Mouse (Mus musculus): ENCODE data around the gene Nsmce3. TPM values are rescaled to one million over a fixed set of nuclear protein-coding genes. Genes with fewer than 3 reads are reported as not detected.

Gene Nsmce3
- polyA plus RNA-seq, 1 experiment from 2014 or later, result 12.8 TPM

- H3K36me3 ChIP-seq (ENCODE audit: control insufficient read depth, insufficient read depth, low read length), result no peaks in the 10 kb centered on the region
- ATAC-seq (ENCODE audit: low FRiP score), result no peak
- no peaks in the 10 kb centered on the region for H3K27me3 ChIP-seq (ENCODE audit: control insufficient read depth, insufficient read depth, low read length)
- DNase-seq (ENCODE audit: low spot score), result no peak
- H3K4me1 ChIP-seq (replicated peaks; ENCODE audit: control insufficient read depth, insufficient read depth, low read length), result no peaks in the 10 kb centered on the region
- no peak overlapping the region for H3K9ac ChIP-seq (ENCODE audit: low read depth, low read length)
- no peak overlapping the region for H3K27ac ChIP-seq (ENCODE audit: low read depth, low read length)
- no peak overlapping the region for H3K4me3 ChIP-seq (ENCODE audit: low read depth, low read length)
- H3K4me2 ChIP-seq (replicated peaks; ENCODE audit: low read depth, low read length), result no peak overlapping the region
- 91% methylated on average over 2 of the region's 2 CpGs for WGBS
- no peaks in the 10 kb centered on the region for H3K9me3 ChIP-seq (ENCODE audit: control insufficient read depth, low read length)
These were observed 27.5 kb upstream of the Nsmce3 start for GRCm38 (mm10) chr7:64900249-64900648.

- 85% methylated on average over 6 of the region's 6 CpGs for WGBS
- DNase-seq (ENCODE audit: low spot score), result no peak
- Histone ChIP-seq H3K4me1 (replicated peaks; ENCODE audit: control insufficient read depth, insufficient read depth, low read length) (no peaks in the 10 kb centered on the region), H3K27ac (ENCODE audit: low read depth, low read length) (no peak overlapping the region), H3K4me3 (ENCODE audit: low read depth, low read length) (no peak overlapping the region), H3K9ac (ENCODE audit: low read depth, low read length) (no peak overlapping the region), H3K27me3 (ENCODE audit: control insufficient read depth, insufficient read depth, low read length) (no peaks in the 10 kb centered on the region), H3K4me2 (replicated peaks; ENCODE audit: low read depth, low read length) (no peak overlapping the region), H3K36me3 (ENCODE audit: control insufficient read depth, insufficient read depth, low read length) (no peaks in the 10 kb centered on the region), H3K9me3 (ENCODE audit: control insufficient read depth, low read length) (no peaks in the 10 kb centered on the region)
- no peak for ATAC-seq (ENCODE audit: low FRiP score)
These were observed 23.8 kb upstream of the Nsmce3 start for GRCm38 (mm10) chr7:64896587-64896986.

- H3K4me1 ChIP-seq (replicated peaks; ENCODE audit: control insufficient read depth, insufficient read depth, low read length), result no peaks in the 10 kb centered on the region
- no peaks in the 10 kb centered on the region for H3K9me3 ChIP-seq (ENCODE audit: control insufficient read depth, low read length)
- no peak overlapping the region for H3K4me3 ChIP-seq (ENCODE audit: low read depth, low read length)
- H3K27me3 ChIP-seq (ENCODE audit: control insufficient read depth, insufficient read depth, low read length), result no peaks in the 10 kb centered on the region
- DNase-seq (ENCODE audit: low spot score) (peak; percentile 5), ATAC-seq (ENCODE audit: low FRiP score) (no peak)
- no peak overlapping the region for H3K9ac ChIP-seq (ENCODE audit: low read depth, low read length)
- H3K4me2 ChIP-seq (replicated peaks; ENCODE audit: low read depth, low read length), result no peak overlapping the region
- 55% methylated on average over 5 of the region's 5 CpGs for WGBS
- H3K36me3 ChIP-seq (ENCODE audit: control insufficient read depth, insufficient read depth, low read length), result no peaks in the 10 kb centered on the region
- H3K27ac ChIP-seq (ENCODE audit: low read depth, low read length), result no peak overlapping the region
These were observed 22.9 kb upstream of the Nsmce3 start for GRCm38 (mm10) chr7:64895685-64896101.

- WGBS, result 68% methylated on average over 3 of the region's 3 CpGs
These were observed 18.3 kb upstream of the Nsmce3 start for GRCm38 (mm10) chr7:64891139-64891538.

GRCm38 (mm10) chr7:64889919-64890318 is 17.1 kb upstream of the Nsmce3 start:
- Histone ChIP-seq H3K4me1 (replicated peaks; ENCODE audit: control insufficient read depth, insufficient read depth, low read length) (no peaks in the 10 kb centered on the region), H3K36me3 (ENCODE audit: control insufficient read depth, insufficient read depth, low read length) (no peaks in the 10 kb centered on the region), H3K9ac (ENCODE audit: low read depth, low read length) (no peak overlapping the region), H3K4me3 (ENCODE audit: low read depth, low read length) (no peak overlapping the region), H3K9me3 (ENCODE audit: control insufficient read depth, low read length) (no peaks in the 10 kb centered on the region), H3K27me3 (ENCODE audit: control insufficient read depth, insufficient read depth, low read length) (no peaks in the 10 kb centered on the region; the same call in 1 of the 2 replicates), H3K4me2 (replicated peaks; ENCODE audit: low read depth, low read length) (no peak overlapping the region), H3K27ac (ENCODE audit: low read depth, low read length) (no peak overlapping the region)
- ATAC-seq (ENCODE audit: low FRiP score) (no peak), DNase-seq (ENCODE audit: low spot score) (no peak)
- 93% methylated on average over 9 of the region's 9 CpGs for WGBS

More at GRCm38 (mm10) chr7:64891139-64891538, 18.3 kb upstream of the Nsmce3 start:
- Histone ChIP-seq H3K9ac (ENCODE audit: low read depth, low read length) (no peak overlapping the region), H3K4me3 (ENCODE audit: low read depth, low read length) (no peak overlapping the region), H3K9me3 (ENCODE audit: control insufficient read depth, low read length) (no peaks in the 10 kb centered on the region), H3K27me3 (ENCODE audit: control insufficient read depth, insufficient read depth, low read length) (no peaks in the 10 kb centered on the region; the same call in 1 of the 2 replicates), H3K4me2 (replicated peaks; ENCODE audit: low read depth, low read length) (no peak overlapping the region), H3K27ac (ENCODE audit: low read depth, low read length) (no peak overlapping the region), H3K4me1 (replicated peaks; ENCODE audit: control insufficient read depth, insufficient read depth, low read length) (no peaks in the 10 kb centered on the region), H3K36me3 (ENCODE audit: control insufficient read depth, insufficient read depth, low read length) (no peaks in the 10 kb centered on the region)
- DNase-seq (ENCODE audit: low spot score), result no peak
- ATAC-seq (ENCODE audit: low FRiP score), result no peak

GRCm38 (mm10) chr7:64884187-64884862 is 11.5 kb upstream of the Nsmce3 start:
- Histone ChIP-seq H3K4me2 (replicated peaks; ENCODE audit: low read depth, low read length) (no peak overlapping the region), H3K36me3 (ENCODE audit: control insufficient read depth, insufficient read depth, low read length) (no peaks in the 10 kb centered on the region), H3K9me3 (ENCODE audit: control insufficient read depth, low read length) (no peaks in the 10 kb centered on the region), H3K4me1 (replicated peaks; ENCODE audit: control insufficient read depth, insufficient read depth, low read length) (no peaks in the 10 kb centered on the region), H3K9ac (ENCODE audit: low read depth, low read length) (no peak overlapping the region), H3K4me3 (ENCODE audit: low read depth, low read length) (no peak overlapping the region), H3K27me3 (ENCODE audit: control insufficient read depth, insufficient read depth, low read length) (no peaks in the 10 kb centered on the region), H3K27ac (ENCODE audit: low read depth, low read length) (no peak overlapping the region)
- WGBS, result 83% methylated on average over 11 of the region's 11 CpGs
- ATAC-seq (ENCODE audit: low FRiP score), result no peak
- no peak for DNase-seq (ENCODE audit: low spot score)

GRCm38 (mm10) chr7:64882243-64882642 is 9.4 kb upstream of the Nsmce3 start:
- Histone ChIP-seq H3K9ac (ENCODE audit: low read depth, low read length) (no peak overlapping the region), H3K27ac (ENCODE audit: low read depth, low read length) (no peak overlapping the region), H3K4me1 (replicated peaks; ENCODE audit: control insufficient read depth, insufficient read depth, low read length) (no peaks in the 10 kb centered on the region), H3K27me3 (ENCODE audit: control insufficient read depth, insufficient read depth, low read length) (no peaks in the 10 kb centered on the region), H3K9me3 (ENCODE audit: control insufficient read depth, low read length) (no peaks in the 10 kb centered on the region), H3K4me2 (replicated peaks; ENCODE audit: low read depth, low read length) (no peak overlapping the region), H3K36me3 (ENCODE audit: control insufficient read depth, insufficient read depth, low read length) (no peaks in the 10 kb centered on the region), H3K4me3 (ENCODE audit: low read depth, low read length) (no peak overlapping the region)
- DNase-seq (ENCODE audit: low spot score) (no peak), ATAC-seq (ENCODE audit: low FRiP score) (no peak)
- 67% methylated on average over 6 of the region's 6 CpGs for WGBS

GRCm38 (mm10) chr7:64881387-64881786 is 8.6 kb upstream of the Nsmce3 start:
- no peaks in the 10 kb centered on the region for H3K36me3 ChIP-seq (ENCODE audit: control insufficient read depth, insufficient read depth, low read length)
- no peak overlapping the region for H3K27ac ChIP-seq (ENCODE audit: low read depth, low read length)
- no peak overlapping the region for H3K4me2 ChIP-seq (replicated peaks; ENCODE audit: low read depth, low read length)
- ATAC-seq (ENCODE audit: low FRiP score), result no peak
- no peaks in the 10 kb centered on the region for H3K9me3 ChIP-seq (ENCODE audit: control insufficient read depth, low read length)
- no peaks in the 10 kb centered on the region for H3K4me1 ChIP-seq (replicated peaks; ENCODE audit: control insufficient read depth, insufficient read depth, low read length)
- H3K27me3 ChIP-seq (ENCODE audit: control insufficient read depth, insufficient read depth, low read length), result no peaks in the 10 kb centered on the region
- no peak overlapping the region for H3K4me3 ChIP-seq (ENCODE audit: low read depth, low read length)
- H3K9ac ChIP-seq (ENCODE audit: low read depth, low read length), result no peak overlapping the region
- WGBS, result 86% methylated on average over 7 of the region's 7 CpGs
- DNase-seq (ENCODE audit: low spot score), result no peak

- H3K9me3 ChIP-seq (ENCODE audit: control insufficient read depth, low read length), result no peaks in the 10 kb centered on the region
- H3K9ac ChIP-seq (ENCODE audit: low read depth, low read length), result no peak overlapping the region
- H3K27me3 ChIP-seq (ENCODE audit: control insufficient read depth, insufficient read depth, low read length), result no peaks in the 10 kb centered on the region
- no peaks in the 10 kb centered on the region for H3K4me1 ChIP-seq (replicated peaks; ENCODE audit: control insufficient read depth, insufficient read depth, low read length)
- no peak for DNase-seq (ENCODE audit: low spot score)
- no peak for ATAC-seq (ENCODE audit: low FRiP score)
- H3K27ac ChIP-seq (ENCODE audit: low read depth, low read length), result no peak overlapping the region
- H3K4me3 ChIP-seq (ENCODE audit: low read depth, low read length), result no peak overlapping the region
- no peak overlapping the region for H3K4me2 ChIP-seq (replicated peaks; ENCODE audit: low read depth, low read length)
- 82% methylated on average over 5 of the region's 5 CpGs for WGBS
- no peaks in the 10 kb centered on the region for H3K36me3 ChIP-seq (ENCODE audit: control insufficient read depth, insufficient read depth, low read length)
These were observed 7.6 kb upstream of the Nsmce3 start for GRCm38 (mm10) chr7:64880415-64880814.

All from hindbrain, embryonic 11.5 days (tissue).